Mouse (Mus musculus): ENCODE results near the gene Ly6g6d.

- no peak for TF ChIP-seq CTCF (IDR thresholded peaks at IDR 0.05; ENCODE audit: borderline replicate concordance, insufficient read depth, low read depth, low read length)
- no peak for TF ChIP-seq POLR2A (IDR thresholded peaks at IDR 0.05; ENCODE audit: borderline replicate concordance, insufficient read depth, low read length)
Measured at GRCm38 (mm10) chr17:35079778-35080177, 1.9 kb upstream of the Ly6g6d start.

Data from cerebellum, adult 2 months (tissue).